Mouse (Mus musculus): Measurements from ENCODE around the gene Gm10271.

GRCm38 (mm10) chr10:116932418-116932817, 40.0 kb downstream of the Gm10271 start:
- TF ChIP-seq CTCF (IDR thresholded peaks at IDR 0.05; ENCODE audit: control insufficient read depth, insufficient read depth, insufficient replicate concordance, low read depth, low read length) (no peak), POLR2A (IDR thresholded peaks at IDR 0.05; ENCODE audit: control insufficient read depth, low read depth, low read length) (no peak)
